Mouse (Mus musculus) heart, embryonic 10.5 days (tissue): ENCODE data around the gene Slc9a4. TPM values are rescaled to one million over a fixed set of nuclear protein-coding genes. Genes with fewer than 3 reads are reported as not detected.
"Not testable (repeated sequence)": the region's sequence is repeated elsewhere in the genome, so short reads cannot be mapped to it uniquely, and the experiment has no call there.

Experiments used
- DNase-seq: peaks from one replicate; pipeline ENCODE4 v3.0.0-alpha.2; 2017; ENCODE audit warnings: low spot score
- H3K27ac ChIP-seq: fragments of 300-500 bp; sonication (generic); 2 replicates; pipeline ENCODE4 v1.5.1; 2016; ENCODE audit warnings: mild to moderate bottlenecking
- H3K27me3 ChIP-seq: fragments of 300-500 bp; sonication (generic); 2 replicates; pipeline ENCODE4 v1.6.1; 2016; ENCODE audit warnings: mild to moderate bottlenecking; ENCODE audit not compliant: poor library complexity, insufficient read depth, severe bottlenecking
- H3K36me3 ChIP-seq: fragments of 300-500 bp; sonication (generic); 2 replicates; pipeline ENCODE4 v1.6.1; 2016; ENCODE audit warnings: mild to moderate bottlenecking, moderate library complexity
- H3K4me1 ChIP-seq: fragments of 300-500 bp; sonication (generic); 2 replicates; pipeline ENCODE4 v1.6.1; 2016; ENCODE audit warnings: mild to moderate bottlenecking
- H3K4me3 ChIP-seq: fragments of 300-500 bp; sonication (generic); 2 replicates; pipeline ENCODE4 v1.5.1; 2016; ENCODE audit warnings: mild to moderate bottlenecking, moderate library complexity
- H3K9me3 ChIP-seq: fragments of 300-500 bp; sonication (generic); 2 replicates; pipeline ENCODE4 v1.6.1; 2016; ENCODE audit warnings: mild to moderate bottlenecking, moderate library complexity
- WGBS: fragments of 180-500 bp; shearing (Covaris S2); methylation state at CpG from one replicate; pipeline ENCODE4 v1.1.7; 2016; 5-methylcytosine and 5-hydroxymethylcytosine counted together
- polyA plus RNA-seq: library from polyadenylated mRNA; unstranded; fragments of >200 nt; fragmentation: Nextera tagmentation; extraction: Ambion mirVana; gene quantifications from 2 replicates; pipeline ENCODE4 v1.2.1, GENCODE M21; 2016

The Slc9a4 gene
- not detected in 2 replicates for polyA plus RNA-seq

DNA sequence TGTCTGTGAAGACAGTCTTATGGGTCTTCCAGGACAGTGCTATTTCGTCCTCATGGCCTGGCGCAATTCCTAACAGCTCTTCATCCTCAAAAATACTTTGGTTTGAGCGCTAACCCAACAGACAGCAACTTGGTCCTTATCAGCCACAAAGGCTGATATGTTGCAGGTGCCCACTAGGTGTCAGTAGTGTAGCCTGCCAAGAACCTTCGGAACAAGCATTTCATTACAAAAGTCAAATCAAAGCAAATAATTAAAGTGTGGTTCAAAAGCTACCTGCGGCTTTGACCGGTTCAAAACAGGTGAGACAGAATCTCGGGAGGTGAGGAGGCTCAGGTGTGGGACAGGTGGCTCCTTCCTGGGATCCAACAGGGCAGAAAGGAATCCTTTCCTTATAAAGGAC is at the start of gene Slc9a4:
TSS of gene Slc9a4 (plus strand) at position 298 of the 400 bp plus-strand sequence.
- Histone ChIP-seq H3K27me3 (no peaks in the 10 kb centered on the region), H3K4me3 (no peak within 1 kb of the TSS), H3K4me1 (no peaks in the 10 kb centered on the region), H3K9me3 (no peaks in the 10 kb centered on the region), H3K36me3 (no peaks in the 10 kb centered on the region), H3K27ac (no peak within 1 kb of the TSS)
- no peak for DNase-seq
- 13% methylated on average over 7 of the region's 7 CpGs for WGBS

DNA sequence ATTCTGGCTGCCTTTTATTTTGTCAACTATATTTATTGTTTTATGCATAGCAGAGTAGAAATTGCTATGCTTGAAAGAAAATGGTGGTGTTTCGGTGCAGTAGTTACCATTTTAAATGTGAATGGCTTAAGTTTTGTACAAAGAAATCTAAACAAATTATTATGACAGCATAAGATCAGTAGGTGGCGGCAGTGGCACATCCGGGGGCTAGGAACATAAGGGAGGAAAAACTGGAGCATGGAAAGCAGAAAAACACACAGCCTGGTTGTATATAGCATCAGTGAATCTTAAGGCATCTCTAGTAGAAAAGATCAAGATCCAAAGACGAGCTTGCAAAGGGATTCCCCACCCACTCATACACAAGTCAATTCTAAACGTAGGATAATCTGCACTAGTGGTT is 42.3 kb upstream of the Slc9a4 start:
- no peak for DNase-seq
- 79% methylated on average over 5 of the region's 5 CpGs for WGBS
- H3K4me3 ChIP-seq, result no peak overlapping the region
- no peak overlapping the region for H3K27ac ChIP-seq
- H3K9me3 ChIP-seq, result no peaks in the 10 kb centered on the region
- H3K36me3 ChIP-seq, result no peaks in the 10 kb centered on the region
- no peaks in the 10 kb centered on the region for H3K27me3 ChIP-seq
- no peaks in the 10 kb centered on the region for H3K4me1 ChIP-seq

DNA sequence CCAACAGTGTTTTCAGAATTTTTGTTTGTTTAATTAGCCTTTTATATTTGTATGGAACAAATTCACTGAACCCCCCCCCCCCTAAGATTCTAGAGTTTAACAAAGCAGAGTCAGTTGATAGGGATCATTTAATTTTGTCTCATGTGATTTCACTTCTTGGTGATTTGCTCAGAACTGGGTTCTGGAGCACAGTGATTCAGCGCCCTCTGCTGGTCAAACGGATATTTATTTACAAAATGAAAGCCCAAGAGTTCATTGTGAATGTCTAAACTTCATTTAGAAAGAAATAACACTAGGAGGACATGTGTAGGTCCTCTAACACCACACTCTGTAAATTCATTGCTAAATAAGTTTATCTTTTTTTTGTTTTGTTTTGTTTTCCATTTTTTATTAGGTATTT is 35.2 kb upstream of the Slc9a4 start:
- H3K27ac ChIP-seq, result no peak overlapping the region
- 0% methylated on average over 2 of the region's 2 CpGs for WGBS
- H3K36me3 ChIP-seq, result no peaks in the 10 kb centered on the region
- no peaks in the 10 kb centered on the region for H3K4me1 ChIP-seq
- DNase-seq, result no peak
- no peak overlapping the region for H3K4me3 ChIP-seq
- H3K27me3 ChIP-seq, result no peaks in the 10 kb centered on the region
- no peaks in the 10 kb centered on the region for H3K9me3 ChIP-seq

DNA sequence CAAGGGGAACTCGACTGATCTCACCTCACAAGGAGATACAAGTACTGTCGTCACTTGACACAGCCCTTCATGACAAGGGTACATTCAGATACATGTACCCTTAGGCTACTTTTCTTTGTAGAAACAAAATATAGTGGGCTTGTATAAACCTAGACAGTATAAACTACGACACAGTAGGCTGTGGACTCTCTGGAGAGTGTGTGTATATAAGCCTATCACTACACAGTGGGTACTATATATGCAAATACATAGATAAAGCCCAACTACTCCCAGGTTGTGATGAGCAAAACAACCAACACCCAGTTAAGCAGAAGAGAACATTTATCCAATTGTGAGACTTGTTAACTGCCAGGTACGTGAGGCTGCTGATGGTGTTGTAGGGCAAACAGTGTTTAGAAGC is 33.2 kb upstream of the Slc9a4 start:
- Histone ChIP-seq H3K4me1 (no peaks in the 10 kb centered on the region), H3K27ac (no peak overlapping the region), H3K27me3 (no peaks in the 10 kb centered on the region), H3K9me3 (no peaks in the 10 kb centered on the region), H3K4me3 (no peak overlapping the region), H3K36me3 (no peaks in the 10 kb centered on the region)
- no peak for DNase-seq
- WGBS, result 70% methylated on average over 4 of the region's 4 CpGs

DNA sequence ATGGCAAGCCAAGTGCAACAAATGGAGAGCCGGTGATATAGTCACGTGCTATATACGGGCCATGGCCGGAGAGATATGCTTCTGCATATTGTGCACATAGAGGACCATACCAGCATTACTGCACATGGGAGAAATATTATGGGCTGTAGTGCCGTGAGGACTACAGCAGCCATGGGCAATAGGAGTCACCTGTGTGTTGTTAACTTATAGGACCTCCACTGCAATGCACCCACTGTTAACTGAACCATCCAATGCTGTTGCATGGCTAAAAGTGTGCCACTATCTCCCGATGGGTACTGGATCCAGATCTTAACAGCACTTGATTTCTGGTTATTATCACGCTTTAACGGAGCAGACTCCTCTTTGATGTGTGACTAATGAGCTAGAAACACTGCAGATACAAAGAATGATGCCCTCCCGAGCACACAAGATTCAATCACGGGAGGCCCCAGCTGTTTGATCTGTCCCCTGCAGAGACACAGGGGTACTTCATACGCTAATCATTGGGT is 32.8 kb upstream of the Slc9a4 start:
- Histone ChIP-seq H3K36me3 (no peaks in the 10 kb centered on the region), H3K27me3 (no peaks in the 10 kb centered on the region), H3K4me1 (no peaks in the 10 kb centered on the region), H3K27ac (no peak overlapping the region), H3K4me3 (no peak overlapping the region), H3K9me3 (no peaks in the 10 kb centered on the region)
- 77% methylated on average over 11 of the region's 11 CpGs for WGBS
- DNase-seq, result no peak

DNA sequence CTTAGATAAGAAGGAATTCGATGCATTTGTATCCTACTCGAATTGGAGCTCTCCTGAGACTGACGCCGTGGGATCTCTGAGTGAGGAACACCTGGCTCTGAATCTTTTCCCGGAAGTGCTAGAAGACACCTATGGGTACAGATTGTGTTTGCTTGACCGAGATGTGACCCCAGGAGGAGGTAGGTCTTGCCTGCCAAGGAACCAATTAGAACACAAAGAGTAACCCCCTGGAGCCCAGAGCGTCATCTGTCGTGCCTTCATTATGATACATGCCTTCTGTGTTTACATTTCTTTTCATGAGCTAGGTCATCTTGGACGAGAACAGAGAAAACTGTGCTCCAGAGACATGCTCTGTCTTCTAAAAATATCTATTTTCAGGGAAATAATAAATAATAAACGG is 32.1 kb upstream of the Slc9a4 start:
- Histone ChIP-seq H3K4me3 (no peak overlapping the region), H3K36me3 (no peaks in the 10 kb centered on the region), H3K27ac (no peak overlapping the region), H3K4me1 (no peaks in the 10 kb centered on the region), H3K27me3 (no peaks in the 10 kb centered on the region), H3K9me3 (no peaks in the 10 kb centered on the region)
- DNase-seq, result no peak
- WGBS, result 67% methylated on average over 10 of the region's 10 CpGs

DNA sequence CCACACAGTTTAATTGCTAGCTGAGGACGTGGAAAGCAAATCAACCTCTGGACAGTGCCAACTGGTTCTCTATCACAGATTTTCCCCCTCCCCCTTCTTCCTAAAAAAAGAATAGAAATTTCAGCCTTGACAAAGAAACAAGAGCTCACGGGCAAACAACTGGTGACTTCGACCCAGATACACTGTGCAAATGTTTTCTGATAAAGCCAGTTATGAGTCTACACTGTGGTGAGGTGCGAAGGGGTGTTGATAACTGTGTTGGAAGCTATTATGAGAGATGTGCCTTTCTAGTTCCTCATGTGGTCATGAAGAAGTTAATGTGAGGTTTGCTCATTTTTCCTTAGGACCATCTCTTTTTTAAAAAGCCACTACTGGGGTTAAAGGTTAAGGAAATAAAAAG is 10.5 kb upstream of the Slc9a4 start:
- no peaks in the 10 kb centered on the region for H3K4me1 ChIP-seq
- no peak overlapping the region for H3K4me3 ChIP-seq
- no peak for DNase-seq
- H3K9me3 ChIP-seq, result no peaks in the 10 kb centered on the region
- no peak overlapping the region for H3K27ac ChIP-seq
- no peaks in the 10 kb centered on the region for H3K36me3 ChIP-seq
- 76% methylated on average over 4 of the region's 4 CpGs for WGBS
- H3K27me3 ChIP-seq, result no peaks in the 10 kb centered on the region

DNA sequence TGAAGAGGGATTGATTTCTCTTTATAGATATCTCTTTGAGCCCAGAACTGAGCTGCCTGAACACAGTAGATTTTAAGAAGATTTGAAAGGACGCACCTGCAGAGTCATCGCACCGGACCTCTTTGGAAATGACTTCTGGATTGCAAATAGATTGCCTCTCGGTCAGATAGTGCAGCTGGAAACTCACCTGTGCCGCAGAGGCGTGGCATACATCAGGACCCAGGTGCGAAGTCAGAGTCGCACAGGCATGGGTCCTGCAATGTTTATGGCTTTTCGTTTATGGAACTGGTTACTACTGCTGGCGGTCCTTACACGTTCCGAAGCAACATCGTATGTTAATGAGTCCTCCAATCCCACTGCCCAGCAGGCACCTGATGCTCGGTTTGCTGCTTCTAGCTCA is 388 bp downstream of the Slc9a4 start:
- Histone ChIP-seq H3K4me3 (no peak overlapping the region), H3K4me1 (no peaks in the 10 kb centered on the region), H3K27ac (no peak overlapping the region), H3K36me3 (no peaks in the 10 kb centered on the region), H3K27me3 (no peaks in the 10 kb centered on the region), H3K9me3 (no peaks in the 10 kb centered on the region)
- no peak for DNase-seq
- 70% methylated on average over 14 of the region's 14 CpGs for WGBS

DNA sequence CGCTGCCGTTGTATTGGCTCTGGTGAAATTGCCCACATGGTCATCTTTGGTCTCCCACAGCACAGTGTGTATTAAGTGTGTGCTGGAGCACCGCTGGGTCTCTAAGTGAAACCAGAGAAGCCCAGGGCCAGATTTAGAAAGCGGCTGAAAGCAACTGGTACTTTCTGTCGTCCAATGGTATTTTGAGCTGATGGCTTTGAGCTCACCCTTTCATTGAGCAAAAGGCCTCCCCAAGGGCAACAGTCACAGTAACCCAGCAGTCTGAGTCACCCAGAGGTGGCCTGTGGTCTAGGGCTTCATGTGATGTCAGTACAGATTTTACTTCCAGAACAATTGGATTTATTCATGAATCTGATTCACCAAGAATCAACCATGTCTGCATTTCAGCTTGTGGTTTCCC is 6.9 kb downstream of the Slc9a4 start:
- WGBS, result 83% methylated on average over 5 of the region's 5 CpGs
- DNase-seq, result no peak
- H3K4me1 ChIP-seq, result no peaks in the 10 kb centered on the region
- no peak overlapping the region for H3K4me3 ChIP-seq
- no peak overlapping the region for H3K27ac ChIP-seq
- no peaks in the 10 kb centered on the region for H3K36me3 ChIP-seq
- H3K9me3 ChIP-seq, result no peaks in the 10 kb centered on the region
- no peaks in the 10 kb centered on the region for H3K27me3 ChIP-seq

DNA sequence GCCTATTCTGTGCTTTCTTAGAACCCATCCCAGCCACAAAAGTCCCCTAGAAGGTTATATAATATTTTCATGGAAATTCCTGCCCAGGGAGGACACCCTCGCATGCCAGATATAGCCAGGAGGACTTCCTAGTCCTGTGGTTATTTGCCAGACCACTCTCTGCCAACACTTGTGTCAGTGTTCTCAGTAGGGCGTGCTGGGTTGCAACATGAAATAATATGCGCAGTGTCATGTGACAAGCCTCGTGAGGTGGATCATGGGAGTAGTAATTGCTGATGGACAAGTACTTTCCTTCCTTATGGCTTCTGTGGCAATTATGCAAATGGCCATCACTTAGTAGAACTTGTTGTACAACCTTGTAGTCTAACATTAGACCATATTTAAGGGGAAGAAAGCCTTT is 11.1 kb downstream of the Slc9a4 start:
- 85% methylated on average over 4 of the region's 4 CpGs for WGBS

DNA sequence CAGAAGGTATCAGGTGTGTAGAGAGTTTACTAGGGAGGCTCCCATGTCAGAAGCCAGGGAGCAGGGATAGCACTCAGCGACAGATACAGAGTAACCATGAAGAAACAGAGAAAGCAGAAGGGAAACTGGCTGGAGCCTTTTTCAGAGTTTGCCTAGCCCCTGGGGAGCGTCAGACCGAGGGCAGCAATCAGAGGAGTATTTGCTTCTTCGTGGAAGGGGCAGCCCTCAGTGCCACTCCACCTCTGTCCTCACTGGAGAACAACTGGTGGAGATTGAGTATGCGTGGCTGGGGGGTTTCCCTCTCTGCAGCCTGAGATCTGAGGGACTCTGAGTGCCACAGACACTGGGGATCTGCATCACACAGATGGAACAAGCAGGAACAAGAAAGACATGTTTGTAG is 17.9 kb downstream of the Slc9a4 start:
- H3K4me3 ChIP-seq, result no peak overlapping the region
- H3K9me3 ChIP-seq, result no peaks in the 10 kb centered on the region
- H3K36me3 ChIP-seq, result no peaks in the 10 kb centered on the region
- 51% methylated on average over 5 of the region's 5 CpGs for WGBS
- no peak overlapping the region for H3K27ac ChIP-seq
- no peaks in the 10 kb centered on the region for H3K27me3 ChIP-seq
- H3K4me1 ChIP-seq, result no peaks in the 10 kb centered on the region
- no peak for DNase-seq

More for the DNA sequence above, 11.1 kb downstream of the Slc9a4 start:
- no peaks in the 10 kb centered on the region for H3K27me3 ChIP-seq
- H3K27ac ChIP-seq, result no peak overlapping the region
- H3K4me1 ChIP-seq, result no peaks in the 10 kb centered on the region
- no peak for DNase-seq
- no peaks in the 10 kb centered on the region for H3K9me3 ChIP-seq
- no peak overlapping the region for H3K4me3 ChIP-seq
- H3K36me3 ChIP-seq, result no peaks in the 10 kb centered on the region

DNA sequence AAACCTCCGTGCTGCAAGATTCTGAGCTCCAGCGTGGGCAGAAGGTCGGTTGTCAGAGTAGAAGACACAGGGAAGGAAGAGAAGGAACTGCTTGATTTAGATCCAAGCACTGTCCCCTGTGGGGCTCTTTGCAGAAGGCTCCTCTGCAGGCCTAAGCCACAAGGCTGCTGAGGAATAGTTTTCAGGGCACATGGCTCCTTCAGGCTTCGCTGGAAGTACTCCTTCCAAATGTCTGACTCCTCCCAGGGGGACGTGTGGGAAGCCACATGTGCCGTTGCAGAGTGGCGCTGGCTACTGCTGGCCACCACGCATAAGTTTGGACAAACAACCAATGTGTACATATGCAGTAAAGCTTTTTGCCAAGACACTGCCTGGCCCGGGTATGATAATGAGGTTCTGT is 19.8 kb downstream of the Slc9a4 start:
- not testable (repeated sequence) for DNase-seq, H3K4me3 ChIP-seq, H3K36me3 ChIP-seq, H3K9me3 ChIP-seq, H3K4me1 ChIP-seq, H3K27ac ChIP-seq, H3K27me3 ChIP-seq
- WGBS, result 83% methylated on average over 9 of the region's 9 CpGs

DNA sequence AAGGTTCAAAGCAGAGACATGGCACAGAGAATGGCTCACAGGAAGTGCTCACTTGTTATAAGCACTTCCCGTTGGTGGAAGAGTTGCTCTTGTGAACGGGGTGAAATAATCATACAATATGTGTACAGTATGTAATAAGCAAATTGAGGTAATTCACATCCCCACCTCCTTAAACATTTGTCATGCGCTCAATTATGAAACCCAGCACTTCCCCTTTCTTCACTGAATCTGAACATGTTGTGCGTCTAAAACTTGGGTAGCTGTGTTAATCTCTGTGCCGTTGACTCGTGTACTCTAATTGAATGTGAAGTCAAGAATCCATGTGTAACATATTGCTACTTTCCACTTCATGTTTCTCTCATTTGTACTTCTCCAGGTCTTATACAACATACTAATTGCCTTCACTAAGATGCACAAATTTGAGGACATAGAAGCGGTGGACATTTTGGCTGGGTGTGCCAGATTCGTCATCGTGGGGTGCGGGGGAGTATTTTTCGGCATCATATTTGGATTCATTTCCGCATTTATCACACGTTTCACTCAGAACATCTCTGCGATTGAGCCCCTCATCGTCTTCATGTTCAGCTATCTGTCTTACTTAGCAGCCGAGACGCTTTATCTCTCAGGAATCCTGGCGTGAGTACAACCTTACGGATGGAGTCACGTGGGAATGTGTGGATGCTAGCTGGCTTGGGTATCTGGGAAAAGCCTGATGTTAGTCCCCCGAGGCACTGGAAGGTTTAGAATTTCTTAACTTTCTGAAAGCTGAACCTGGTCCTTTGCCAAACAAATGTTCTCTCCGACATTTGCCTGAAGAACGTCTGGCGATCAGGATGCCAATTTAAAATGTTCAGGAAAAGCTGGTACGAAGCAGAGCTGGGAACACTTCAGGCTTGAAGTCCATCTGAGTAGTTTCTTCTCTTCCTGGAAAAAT is 20.8 kb downstream of the Slc9a4 start:
- WGBS, result 78% methylated on average over 25 of the region's 25 CpGs
- no peak for DNase-seq
- Histone ChIP-seq H3K36me3 (no peaks in the 10 kb centered on the region), H3K4me3 (no peak overlapping the region), H3K9me3 (no peaks in the 10 kb centered on the region), H3K27ac (no peak overlapping the region), H3K4me1 (no peaks in the 10 kb centered on the region), H3K27me3 (no peaks in the 10 kb centered on the region)
